7 mouse cellular contexts compared by ENCODE assay signal in genomic region chr19:31361161-31361560, GRCm38 (mm10).
DNase-seq lines count a peak whose midpoint lies in the region; ATAC-seq lines count a peak whose summit lies in the region.

No protein-coding gene starts in this region.

- intact Hi-C loops in gastrocnemius, postnatal 14 days (cut with DNase I; ENCODE audit: low total_unique reads), result loop anchor here (10.0 kb wide), 1 partner anchor 324 kb away; no protein-coding TSS in a partner anchor
- intact Hi-C loops in left cerebral cortex, postnatal 25 days (cut with DNase I), result no loop called here

- DNase-seq in left cerebral cortex, adult 18-20 months (ENCODE audit: low spot score in 2 of 2), result peak; percentile 38 to 39
- no peak for DNase-seq in left cerebral cortex, adult 11 months (ENCODE audit: low spot score)
- DNase-seq in cerebellum, adult 18-20 months, result peak; percentile 12 to 21
- DNase-seq in gastrocnemius, postnatal 14 days, result peak; percentile 37
- peak; percentile 35 to 67 for DNase-seq in left cerebral cortex, postnatal 25 days (ENCODE audit: low spot score in 2 of 2)
- no peak for DNase-seq in spleen, postnatal 36 days (ENCODE audit: low spot score in 2 of 2)

- no peak for ATAC-seq in erythroblast, adult 5-6 weeks (replicated peaks; ENCODE audit: low FRiP score, poor library complexity, severe bottlenecking)

Comparison
In these comparisons a context has a peak if more than half of its experiments do, and no peak if none do; other contexts are left out.
1. DNase-seq: peak in left cerebral cortex, adult 18-20 months (2 of 2), cerebellum, adult 18-20 months (2 of 2), gastrocnemius, postnatal 14 days (single experiment) and left cerebral cortex, postnatal 25 days (2 of 2); none in left cerebral cortex, adult 11 months (single experiment) and spleen, postnatal 36 days (0 of 2).